Mouse (Mus musculus): Measurements from ENCODE around the gene Cacna1e. TPM values are rescaled to one million over a fixed set of nuclear protein-coding genes. Genes with fewer than 3 reads are reported as not detected.

Gene Cacna1e
- polyA plus RNA-seq, 1 experiment from 2014 or later, result 0.39 TPM

- no peaks in the 10 kb centered on the region for H3K4me1 ChIP-seq (replicated peaks; ENCODE audit: control insufficient read depth, insufficient read depth)
- TF ChIP-seq CTCF (IDR thresholded peaks at IDR 0.05; ENCODE audit: low read depth) (no peak), EP300 (optimal IDR thresholded peaks at IDR 0.05) (no peak)
- no peaks in the 10 kb centered on the region for H3K27me3 ChIP-seq (ENCODE audit: control insufficient read depth, insufficient read depth, low read length)
- ATAC-seq (ENCODE audit: low FRiP score, low TSS enrichment) (no peak), DNase-seq (ENCODE audit: low spot score) (no peak)
- no peak overlapping the region for H3K4me2 ChIP-seq (replicated peaks; ENCODE audit: low read depth)
- no peak overlapping the region for H3K27ac ChIP-seq (replicated peaks)
- no peak overlapping the region for H3K9ac ChIP-seq (ENCODE audit: low read length)
- 64% methylated on average over 4 of the region's 4 CpGs for whole genome bisulfite sequencing
- no peak overlapping the region for H3K4me3 ChIP-seq (ENCODE audit: low read depth, low read length)
- H3K36me3 ChIP-seq (ENCODE audit: control insufficient read depth, insufficient read depth, low read length), result no peaks in the 10 kb centered on the region
- no peaks in the 10 kb centered on the region for H3K9me3 ChIP-seq (ENCODE audit: control insufficient read depth, low read length)
Observed at GRCm38 (mm10) chr1:154498821-154499220, 385.5 kb downstream of the Cacna1e start.

- Histone ChIP-seq H3K27me3 (ENCODE audit: control insufficient read depth, insufficient read depth, low read length) (no peaks in the 10 kb centered on the region), H3K9ac (ENCODE audit: low read length) (no peak overlapping the region), H3K4me1 (replicated peaks; ENCODE audit: control insufficient read depth, insufficient read depth) (no peaks in the 10 kb centered on the region), H3K36me3 (ENCODE audit: control insufficient read depth, insufficient read depth, low read length) (no peaks in the 10 kb centered on the region), H3K4me2 (replicated peaks; ENCODE audit: low read depth) (no peak overlapping the region), H3K9me3 (ENCODE audit: control insufficient read depth, low read length) (no peaks in the 10 kb centered on the region), H3K27ac (replicated peaks) (no peak overlapping the region), H3K4me3 (ENCODE audit: low read depth, low read length) (no peak overlapping the region)
- TF ChIP-seq EP300 (optimal IDR thresholded peaks at IDR 0.05) (no peak), CTCF (IDR thresholded peaks at IDR 0.05; ENCODE audit: low read depth) (no peak)
- ATAC-seq (ENCODE audit: low FRiP score, low TSS enrichment) (no peak), DNase-seq (ENCODE audit: low spot score) (no peak)
- 47% methylated on average over 6 of the region's 6 CpGs for WGBS
Observed at GRCm38 (mm10) chr1:154491071-154491470, 393.2 kb downstream of the Cacna1e start.

- no peak overlapping the region for H3K4me2 ChIP-seq (replicated peaks; ENCODE audit: low read depth)
- TF ChIP-seq CTCF (IDR thresholded peaks at IDR 0.05; ENCODE audit: low read depth) (no peak), EP300 (optimal IDR thresholded peaks at IDR 0.05) (no peak)
- H3K27me3 ChIP-seq (ENCODE audit: control insufficient read depth, insufficient read depth, low read length), result no peaks in the 10 kb centered on the region
- no peaks in the 10 kb centered on the region for H3K36me3 ChIP-seq (ENCODE audit: control insufficient read depth, insufficient read depth, low read length)
- H3K27ac ChIP-seq (replicated peaks), result no peak overlapping the region
- H3K4me3 ChIP-seq (ENCODE audit: low read depth, low read length), result no peak overlapping the region
- WGBS, result 84% methylated on average over 2 of the region's 2 CpGs
- ATAC-seq (ENCODE audit: low FRiP score, low TSS enrichment) (no peak), DNase-seq (ENCODE audit: low spot score) (no peak)
- no peaks in the 10 kb centered on the region for H3K4me1 ChIP-seq (replicated peaks; ENCODE audit: control insufficient read depth, insufficient read depth)
- H3K9ac ChIP-seq (ENCODE audit: low read length), result no peak overlapping the region
- H3K9me3 ChIP-seq (ENCODE audit: control insufficient read depth, low read length), result no peaks in the 10 kb centered on the region
Observed at GRCm38 (mm10) chr1:154476671-154477070, 407.6 kb downstream of the Cacna1e start.

GRCm38 (mm10) chr1:154475706-154476105 is 408.6 kb downstream of the Cacna1e start:
- TF ChIP-seq CTCF (IDR thresholded peaks at IDR 0.05; ENCODE audit: low read depth), result no peak
- TF ChIP-seq EP300 (optimal IDR thresholded peaks at IDR 0.05), result no peak
- 83% methylated on average over 2 of the region's 2 CpGs for WGBS

GRCm38 (mm10) chr1:154474156-154474555 is 410.1 kb downstream of the Cacna1e start:
- TF ChIP-seq CTCF (IDR thresholded peaks at IDR 0.05; ENCODE audit: low read depth) (no peak), EP300 (optimal IDR thresholded peaks at IDR 0.05) (no peak)
- no peaks in the 10 kb centered on the region for H3K4me1 ChIP-seq (replicated peaks; ENCODE audit: control insufficient read depth, insufficient read depth)
- H3K27ac ChIP-seq (replicated peaks), result no peak overlapping the region
- H3K36me3 ChIP-seq (ENCODE audit: control insufficient read depth, insufficient read depth, low read length), result no peaks in the 10 kb centered on the region
- H3K4me3 ChIP-seq (ENCODE audit: low read depth, low read length), result no peak overlapping the region
- 81% methylated on average over 4 of the region's 4 CpGs for WGBS
- no peaks in the 10 kb centered on the region for H3K9me3 ChIP-seq (ENCODE audit: control insufficient read depth, low read length)
- ATAC-seq (ENCODE audit: low FRiP score, low TSS enrichment) (no peak), DNase-seq (ENCODE audit: low spot score) (no peak)
- H3K27me3 ChIP-seq (ENCODE audit: control insufficient read depth, insufficient read depth, low read length), result no peaks in the 10 kb centered on the region
- no peak overlapping the region for H3K9ac ChIP-seq (ENCODE audit: low read length)
- H3K4me2 ChIP-seq (replicated peaks; ENCODE audit: low read depth), result no peak overlapping the region

More at GRCm38 (mm10) chr1:154475706-154476105, 408.6 kb downstream of the Cacna1e start:
- H3K27me3 ChIP-seq (ENCODE audit: control insufficient read depth, insufficient read depth, low read length), result no peaks in the 10 kb centered on the region
- no peaks in the 10 kb centered on the region for H3K9me3 ChIP-seq (ENCODE audit: control insufficient read depth, low read length)
- DNase-seq (ENCODE audit: low spot score), result no peak
- H3K9ac ChIP-seq (ENCODE audit: low read length), result no peak overlapping the region
- no peak for ATAC-seq (ENCODE audit: low FRiP score, low TSS enrichment)
- H3K36me3 ChIP-seq (ENCODE audit: control insufficient read depth, insufficient read depth, low read length), result no peaks in the 10 kb centered on the region
- H3K4me2 ChIP-seq (replicated peaks; ENCODE audit: low read depth), result no peak overlapping the region
- no peak overlapping the region for H3K27ac ChIP-seq (replicated peaks)
- H3K4me3 ChIP-seq (ENCODE audit: low read depth, low read length), result no peak overlapping the region
- no peaks in the 10 kb centered on the region for H3K4me1 ChIP-seq (replicated peaks; ENCODE audit: control insufficient read depth, insufficient read depth)

GRCm38 (mm10) chr1:154467265-154467664 is 417.0 kb downstream of the Cacna1e start:
- Histone ChIP-seq H3K9me3 (ENCODE audit: control insufficient read depth, low read length) (no peaks in the 10 kb centered on the region), H3K4me1 (replicated peaks; ENCODE audit: control insufficient read depth, insufficient read depth) (no peaks in the 10 kb centered on the region), H3K4me2 (replicated peaks; ENCODE audit: low read depth) (no peak overlapping the region), H3K27ac (replicated peaks) (no peak overlapping the region), H3K4me3 (ENCODE audit: low read depth, low read length) (no peak overlapping the region), H3K9ac (ENCODE audit: low read length) (no peak overlapping the region), H3K27me3 (ENCODE audit: control insufficient read depth, insufficient read depth, low read length) (no peaks in the 10 kb centered on the region), H3K36me3 (ENCODE audit: control insufficient read depth, insufficient read depth, low read length) (no peaks in the 10 kb centered on the region)
- DNase-seq (ENCODE audit: low spot score) (no peak), ATAC-seq (ENCODE audit: low FRiP score, low TSS enrichment) (no peak)
- WGBS, result 90% methylated on average over 3 of the region's 3 CpGs
- no peak for TF ChIP-seq EP300 (optimal IDR thresholded peaks at IDR 0.05)
- TF ChIP-seq CTCF (IDR thresholded peaks at IDR 0.05; ENCODE audit: low read depth), result no peak
